Mouse (Mus musculus) intestine, postnatal 0 days (tissue): Measurements from ENCODE around the gene Magi2. TPM values are rescaled to one million over a fixed set of nuclear protein-coding genes. Genes with fewer than 3 reads are reported as not detected.

Experiments used
- ATAC-seq: fragments of 200-750 bp; cut with Nextera tagmentation; 2 replicates; pipeline ENCODE4 v1.8.0; 2017; ENCODE audit warnings: mild to moderate bottlenecking, moderate TSS enrichment, moderate library complexity
- H3K27ac ChIP-seq: fragments of 300-500 bp; sonication (generic); 2 replicates; pipeline ENCODE4 v1.5.1; 2014; ENCODE audit warnings: mild to moderate bottlenecking, low read depth, low read length, moderate library complexity
- H3K27me3 ChIP-seq: fragments of 300-500 bp; sonication (generic); replicated peaks from 2 replicates; pipeline ENCODE4 v1.6.1; 2014; ENCODE audit warnings: low read length, mixed read lengths; ENCODE audit not compliant: control insufficient read depth, insufficient read depth
- H3K36me3 ChIP-seq: fragments of 300-500 bp; sonication (generic); 2 replicates; pipeline ENCODE4 v1.6.1; 2014; ENCODE audit warnings: mild to moderate bottlenecking, moderate library complexity; ENCODE audit not compliant: control insufficient read depth, insufficient read depth
- H3K4me1 ChIP-seq: fragments of 300-500 bp; sonication (generic); replicated peaks from 2 replicates; pipeline ENCODE4 v1.6.1; 2014; ENCODE audit warnings: antibody characterized with exemption, low read length, mixed read lengths; ENCODE audit not compliant: control insufficient read depth, insufficient read depth
- H3K4me2 ChIP-seq: fragments of 300-500 bp; sonication (generic); replicated peaks from 2 replicates; pipeline ENCODE4 v1.6.1; 2014; ENCODE audit warnings: low read depth, mild to moderate bottlenecking, moderate library complexity
- H3K4me3 ChIP-seq: fragments of 300-500 bp; sonication (generic); 2 replicates; pipeline ENCODE4 v1.5.1; 2014; ENCODE audit warnings: low read depth, low read length
- H3K9ac ChIP-seq: fragments of 300-500 bp; sonication (generic); 2 replicates; pipeline ENCODE4 v1.6.1; 2014; ENCODE audit warnings: mild to moderate bottlenecking, low read depth, low read length
- H3K9me3 ChIP-seq: fragments of 300-500 bp; sonication (generic); 2 replicates; pipeline ENCODE4 v1.6.1; 2016; ENCODE audit warnings: mixed run types; ENCODE audit not compliant: control insufficient read depth
- CTCF ChIP-seq: sonication (generic); IDR thresholded peaks from 2 replicates; pipeline ENCODE4 v1.5.1; 2016; ENCODE audit warnings: low read depth, mild to moderate bottlenecking, control low read depth, antibody characterized with exemption, moderate library complexity
- WGBS: fragments of 180-500 bp; shearing (Covaris S2); extraction: QIAGEN DNeasy Blood & Tissue Kit; methylation state at CpG from one replicate; pipeline ENCODE4 v1.1.7; 2014; 5-methylcytosine and 5-hydroxymethylcytosine counted together
- polyA plus RNA-seq: library from polyadenylated mRNA; unstranded; fragments of >200 nt; fragmentation: Nextera tagmentation; extraction: Ambion mirVana; gene quantifications from 2 replicates; pipeline ENCODE4 v1.2.1, GENCODE M21; 2015

The Magi2 gene
- polyA plus RNA-seq, 1 experiment from 2014 or later: 1.0 TPM

DNA sequence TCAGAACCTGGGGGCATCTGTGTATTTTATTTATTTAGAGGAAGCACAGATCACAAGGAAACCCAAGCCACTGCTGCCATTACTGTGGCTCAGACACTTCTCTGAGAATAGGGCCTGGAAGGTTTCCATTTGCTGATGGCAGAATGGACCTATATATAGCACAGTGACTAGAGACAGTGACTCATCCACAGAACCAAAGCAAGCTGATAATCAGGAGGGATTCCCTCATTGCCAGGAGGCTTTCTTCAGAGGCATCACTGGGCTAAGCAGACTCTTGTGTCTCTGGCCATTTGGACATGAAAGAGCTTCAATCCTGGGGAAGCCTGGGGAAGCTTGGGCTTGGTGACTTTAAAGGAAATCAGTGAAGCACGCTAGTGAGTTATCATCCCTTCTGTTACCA, 1445.0 kb downstream of the Magi2 start:
- H3K4me1 ChIP-seq: no peaks in the 10 kb centered on the region
- TF ChIP-seq CTCF: no peak

DNA sequence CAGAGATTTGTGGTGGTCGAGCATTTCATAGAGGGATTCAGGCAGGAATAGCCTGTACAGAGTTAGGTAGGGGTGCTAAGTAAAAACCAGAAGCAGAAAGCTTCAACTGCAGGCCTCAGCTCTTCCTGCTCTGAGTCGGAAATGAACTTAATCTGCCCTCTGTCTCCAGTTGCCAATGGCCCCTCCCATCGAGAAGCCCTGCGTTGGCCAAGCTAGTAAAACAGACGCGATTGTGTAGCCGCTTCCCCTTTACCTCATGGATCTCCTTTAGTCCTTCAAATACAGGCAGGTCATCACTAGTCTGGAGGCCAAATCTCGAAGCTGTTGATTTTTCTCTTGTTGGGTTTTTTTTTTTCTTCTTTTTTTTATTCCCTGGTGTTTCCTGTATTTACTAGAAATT, 1447.7 kb downstream of the Magi2 start:
- Histone ChIP-seq H3K9ac (no peak overlapping the region), H3K9me3 (no peaks in the 10 kb centered on the region), H3K27ac (no peak overlapping the region), H3K4me2 (no peak overlapping the region), H3K36me3 (no peaks in the 10 kb centered on the region), H3K4me3 (no peak overlapping the region), H3K27me3 (no peaks in the 10 kb centered on the region), H3K4me1 (no peaks in the 10 kb centered on the region)
- no peak for TF ChIP-seq CTCF
- 58% methylated on average over 8 of the region's 8 CpGs for WGBS
- no peak for ATAC-seq

More for the DNA sequence above, 1445.0 kb downstream of the Magi2 start:
- Histone ChIP-seq H3K4me2 (no peak overlapping the region), H3K4me3 (no peak overlapping the region), H3K27me3 (no peaks in the 10 kb centered on the region), H3K27ac (no peak overlapping the region), H3K9ac (no peak overlapping the region), H3K36me3 (no peaks in the 10 kb centered on the region), H3K9me3 (no peaks in the 10 kb centered on the region)
- ATAC-seq: no peak
- 58% methylated on average over 1 of the region's 1 CpGs for WGBS

- TF ChIP-seq CTCF: no peak
- H3K4me2 ChIP-seq: no peak overlapping the region
- no peaks in the 10 kb centered on the region for H3K9me3 ChIP-seq
- no peak overlapping the region for H3K9ac ChIP-seq
- no peaks in the 10 kb centered on the region for H3K27me3 ChIP-seq
- ATAC-seq: no peak
- no peaks in the 10 kb centered on the region for H3K4me1 ChIP-seq
- H3K4me3 ChIP-seq: no peak overlapping the region
- no peak overlapping the region for H3K27ac ChIP-seq
- H3K36me3 ChIP-seq: no peaks in the 10 kb centered on the region
These were observed 1448.4 kb downstream of the Magi2 start for GRCm38 (mm10) chr5:20675163-20675665.

GRCm38 (mm10) chr5:20676193-20676871, 1449.5 kb downstream of the Magi2 start:
- no peak overlapping the region for H3K9ac ChIP-seq
- no peaks in the 10 kb centered on the region for H3K9me3 ChIP-seq
- TF ChIP-seq CTCF: no peak
- H3K27me3 ChIP-seq: no peaks in the 10 kb centered on the region
- no peak overlapping the region for H3K4me3 ChIP-seq
- H3K27ac ChIP-seq: no peak overlapping the region
- H3K4me1 ChIP-seq: no peaks in the 10 kb centered on the region
- no peak for ATAC-seq
- H3K36me3 ChIP-seq: no peaks in the 10 kb centered on the region
- WGBS: 21% methylated on average over 7 of the region's 7 CpGs
- no peak overlapping the region for H3K4me2 ChIP-seq

GRCm38 (mm10) chr5:20677246-20677645, 1450.4 kb downstream of the Magi2 start:
- WGBS: 67% methylated on average over 3 of the region's 3 CpGs
- ATAC-seq: no peak
- no peaks in the 10 kb centered on the region for H3K27me3 ChIP-seq
- no peak overlapping the region for H3K27ac ChIP-seq
- no peak overlapping the region for H3K9ac ChIP-seq
- no peak for TF ChIP-seq CTCF
- no peaks in the 10 kb centered on the region for H3K36me3 ChIP-seq
- H3K4me1 ChIP-seq: no peaks in the 10 kb centered on the region
- H3K4me3 ChIP-seq: no peak overlapping the region
- H3K4me2 ChIP-seq: no peak overlapping the region
- no peaks in the 10 kb centered on the region for H3K9me3 ChIP-seq

GRCm38 (mm10) chr5:20678573-20678972, 1451.7 kb downstream of the Magi2 start:
- H3K9me3 ChIP-seq: no peaks in the 10 kb centered on the region
- TF ChIP-seq CTCF: no peak
- H3K36me3 ChIP-seq: no peaks in the 10 kb centered on the region
- no peak overlapping the region for H3K27ac ChIP-seq
- no peaks in the 10 kb centered on the region for H3K4me1 ChIP-seq
- ATAC-seq: no peak
- no peak overlapping the region for H3K4me2 ChIP-seq
- no peak overlapping the region for H3K9ac ChIP-seq
- WGBS: 83% methylated on average over 3 of the region's 3 CpGs
- H3K27me3 ChIP-seq: no peaks in the 10 kb centered on the region
- H3K4me3 ChIP-seq: no peak overlapping the region
